Mouse (Mus musculus): ENCODE measurements at regions not wholly inside any gene's neighbourhood (a gene's known extent, or its start where the extent isn't known, plus 50 kb on each side); places are given as distances from the start of the nearest gene placed in this dataset.

DNA sequence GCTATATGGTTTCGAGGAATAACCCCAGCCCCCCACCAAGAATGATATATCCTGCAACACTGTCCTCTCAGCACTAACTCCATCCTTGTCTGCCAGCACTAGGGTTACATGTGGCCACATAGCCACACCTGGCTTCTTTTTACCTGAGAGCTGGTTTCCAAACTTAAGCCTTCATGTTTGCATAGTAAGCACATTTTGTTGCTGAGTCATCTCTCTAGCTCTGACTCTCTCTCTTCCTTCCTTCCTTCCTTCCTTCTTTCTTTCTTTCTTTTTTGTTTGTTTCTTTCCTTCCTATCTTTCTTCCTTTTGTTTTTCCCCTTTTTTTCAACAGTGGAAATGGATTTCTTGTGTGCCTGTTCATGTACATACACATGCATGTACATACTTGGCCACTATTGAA lies 157.6 kb upstream of the Sash1 start:
- TF ChIP-seq EP300 (IDR thresholded peaks at IDR 0.05; ENCODE audit: insufficient read depth, low read depth, low read length) (no peak), POLR2A (IDR thresholded peaks at IDR 0.05; ENCODE audit: insufficient read depth, low read depth, low read length) (no peak)

All from heart, adult 2 months (tissue).